Mouse (Mus musculus) B cell, adult 2 months (primary cell): ENCODE data around the gene Med1.

Source experiments
- DNase-seq, 2 experiments: peaks; one replicate each; pipeline ENCODE4 v3.0.0; 2022

Gene Med1

DNA sequence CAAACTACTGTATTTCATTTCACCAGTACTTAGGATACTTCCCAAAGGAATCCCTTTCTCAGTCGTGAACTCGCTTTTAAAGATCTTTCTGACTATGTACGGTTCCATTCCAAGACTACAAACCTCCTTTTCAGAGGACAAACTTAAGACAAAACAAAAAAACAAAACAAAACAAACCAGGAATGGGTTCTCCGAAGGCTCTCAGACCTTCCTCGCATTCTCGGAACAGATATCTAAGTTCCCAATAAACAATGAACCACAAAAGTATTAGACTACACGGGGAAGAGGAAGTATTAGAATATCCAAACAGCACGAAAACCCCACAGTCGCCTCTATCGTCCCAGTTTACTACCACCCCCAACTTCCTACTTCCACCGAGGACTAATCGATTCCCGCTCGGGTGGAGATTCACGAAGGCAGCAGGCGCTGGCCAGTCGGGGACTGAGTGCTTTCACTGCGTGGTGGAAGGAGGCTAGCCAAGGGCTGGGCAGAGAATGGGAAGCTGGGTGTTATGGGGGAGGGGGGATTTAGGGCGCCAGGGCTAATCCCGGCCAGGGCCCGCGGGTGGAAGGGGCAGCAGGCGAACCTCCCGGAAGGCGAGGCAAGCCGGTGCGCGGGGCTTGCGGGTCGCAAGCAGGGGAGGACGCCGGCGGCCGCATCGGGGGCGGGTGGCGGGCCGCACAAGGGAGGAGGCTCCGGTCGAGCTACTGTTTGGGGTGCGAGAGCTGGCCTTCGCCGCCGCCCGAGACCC, 44.4 kb downstream of the Med1 start:
- no peak for DNase-seq

DNA sequence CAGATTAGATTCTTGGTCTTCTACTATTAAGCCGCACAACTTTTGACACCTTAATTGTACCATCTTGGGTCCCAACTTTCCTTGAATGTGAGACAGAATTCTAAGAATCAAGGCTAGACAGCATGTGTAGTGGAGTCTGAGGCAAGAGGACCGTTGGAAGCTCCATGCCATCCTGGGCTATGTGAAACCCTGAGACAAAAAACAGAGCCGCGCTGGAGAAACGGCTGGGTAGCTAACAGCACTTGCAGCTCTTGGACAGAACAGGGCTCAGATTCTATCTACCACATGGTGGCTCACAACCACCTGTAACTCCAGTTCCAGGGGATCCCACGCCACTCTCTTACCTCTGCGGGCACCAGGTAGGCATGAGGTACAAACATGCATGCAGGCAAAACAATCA, 47.2 kb downstream of the Med1 start:
- no peak for DNase-seq

DNA sequence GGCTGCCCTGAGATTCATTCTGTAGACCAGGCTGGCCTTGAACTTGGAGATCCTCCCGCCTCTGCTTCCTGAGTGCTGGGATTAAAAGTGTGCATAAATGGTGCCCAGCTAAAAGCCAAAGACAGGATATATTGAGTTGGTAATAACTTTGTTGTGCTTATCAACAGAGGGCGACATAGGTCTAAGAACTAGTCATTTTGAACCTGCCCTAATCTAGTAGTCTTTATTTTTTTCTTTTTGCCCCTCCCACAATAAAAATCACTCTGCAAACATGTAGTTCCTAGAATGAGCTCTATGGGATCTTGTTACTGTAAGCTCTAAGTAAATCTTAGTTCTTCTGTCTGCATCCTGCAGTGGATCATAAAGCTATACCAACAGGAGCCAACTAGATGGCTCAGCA, 50.5 kb downstream of the Med1 start:
- DNase-seq: no peak

DNA sequence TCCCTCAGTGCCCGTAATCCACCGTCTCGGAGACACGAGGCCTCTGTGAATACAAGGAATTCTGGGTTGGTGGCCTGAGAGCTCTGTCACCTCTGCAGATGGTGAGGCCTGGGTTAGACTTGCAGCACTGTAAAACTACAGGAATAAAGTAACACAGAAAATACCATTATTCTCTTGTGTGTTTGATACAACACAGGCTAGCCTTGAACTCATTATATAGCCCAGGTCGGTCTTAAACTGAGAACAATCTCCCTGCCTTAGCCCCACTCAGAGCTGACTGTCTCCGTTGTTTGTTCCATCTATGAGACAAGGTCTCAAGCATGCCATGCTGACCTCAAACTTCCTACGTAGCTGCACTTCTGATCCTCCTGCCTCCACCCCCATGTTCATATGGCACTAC, 54.2 kb downstream of the Med1 start:
- no peak for DNase-seq

DNA sequence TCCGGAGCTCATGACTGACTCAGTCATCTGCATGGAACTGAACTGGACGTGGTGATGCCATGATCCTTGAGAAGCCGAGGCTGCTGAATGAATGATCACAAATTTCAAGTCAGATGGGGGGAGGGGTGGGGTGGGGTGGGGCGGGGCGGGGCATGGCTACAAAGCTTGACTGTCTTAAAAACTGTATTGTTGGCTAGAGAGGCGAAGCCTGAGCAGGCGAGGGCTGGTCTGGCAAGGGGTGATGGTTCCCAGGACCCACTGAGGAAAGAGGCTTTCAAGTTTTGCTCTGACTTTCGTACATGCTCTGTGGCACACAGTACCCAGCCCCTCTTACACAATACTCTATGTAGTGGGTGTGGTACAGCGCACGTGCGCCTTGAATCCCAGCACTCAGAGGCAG, 55.3 kb downstream of the Med1 start:
- DNase-seq: no peak

DNA sequence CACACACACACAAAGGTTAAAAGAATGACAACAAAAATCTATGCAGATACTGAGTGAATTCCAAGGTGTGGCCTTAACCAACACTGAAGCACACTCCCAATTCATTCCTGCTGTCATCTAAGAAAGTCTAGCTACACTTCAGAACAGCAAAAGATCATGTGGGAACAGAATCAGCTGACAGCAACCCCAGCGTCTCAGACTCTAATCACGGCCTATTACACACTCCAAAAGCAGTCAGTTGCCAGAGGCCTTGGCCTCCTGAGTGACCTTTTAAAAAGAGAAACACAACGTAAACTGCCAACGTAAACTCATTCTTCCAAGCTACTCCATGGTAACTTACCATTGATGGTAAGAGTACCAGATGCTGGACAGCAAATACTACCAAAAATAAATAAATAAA, 58.1 kb downstream of the Med1 start:
- DNase-seq: no peak

DNA sequence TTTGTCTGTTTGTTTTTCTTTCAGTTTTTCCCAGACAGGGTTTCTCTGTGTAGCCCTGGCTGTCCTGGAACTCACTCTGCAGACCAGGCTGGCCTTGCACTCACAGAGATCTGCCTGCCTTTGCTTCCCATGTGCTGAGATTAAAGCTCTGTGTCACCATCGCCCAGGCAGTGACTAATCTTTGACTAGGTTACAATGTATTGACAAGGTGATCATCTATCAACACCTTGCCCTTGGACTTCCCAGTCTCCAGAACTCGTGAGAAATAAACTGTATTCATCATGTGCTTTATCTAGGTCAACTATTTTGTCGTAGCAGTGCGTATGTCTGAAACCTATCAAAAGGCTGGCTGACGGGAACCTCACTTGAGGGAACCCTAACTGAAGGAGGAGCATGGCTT, 69.7 kb downstream of the Med1 start:
- no peak for DNase-seq

DNA sequence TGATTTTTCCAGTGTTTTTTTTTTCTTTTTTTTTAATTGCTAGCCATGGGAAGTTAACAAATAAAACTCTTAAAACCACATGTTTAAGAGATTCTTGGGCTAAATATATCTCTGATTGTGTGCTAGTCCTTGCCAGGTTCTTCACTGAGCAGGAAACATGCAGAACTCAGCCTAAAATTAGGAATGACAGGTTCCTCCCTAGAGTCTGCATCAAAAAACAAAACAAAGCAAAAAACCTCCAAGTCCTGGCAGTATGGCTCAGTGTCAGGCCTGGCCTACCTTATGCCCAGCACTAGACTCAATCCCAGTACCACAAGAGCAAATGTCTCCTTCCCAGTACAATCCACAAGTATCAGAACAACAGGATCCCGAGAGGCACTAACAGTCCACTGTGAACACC, 78.7 kb downstream of the Med1 start:
- DNase-seq: no peak

DNA sequence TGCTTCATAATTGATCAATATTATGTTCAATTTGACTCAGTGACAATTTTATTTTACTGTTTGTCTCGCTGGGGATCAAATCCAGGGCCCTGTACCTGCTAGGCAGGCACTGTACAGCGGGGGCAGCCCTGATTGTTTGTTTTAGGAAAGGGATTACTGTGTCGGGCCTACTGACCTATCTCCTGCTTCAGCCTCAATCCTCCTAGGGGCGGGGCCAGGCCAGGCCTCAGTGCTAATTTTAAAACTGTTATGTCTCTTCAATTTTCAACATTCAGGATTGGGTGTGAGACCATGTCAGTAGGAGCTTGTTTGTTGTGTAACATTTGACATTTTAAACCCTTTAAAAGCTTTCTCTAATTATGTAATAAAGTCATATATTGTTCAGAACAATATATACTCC, 79.6 kb downstream of the Med1 start:
- no peak for DNase-seq

DNA sequence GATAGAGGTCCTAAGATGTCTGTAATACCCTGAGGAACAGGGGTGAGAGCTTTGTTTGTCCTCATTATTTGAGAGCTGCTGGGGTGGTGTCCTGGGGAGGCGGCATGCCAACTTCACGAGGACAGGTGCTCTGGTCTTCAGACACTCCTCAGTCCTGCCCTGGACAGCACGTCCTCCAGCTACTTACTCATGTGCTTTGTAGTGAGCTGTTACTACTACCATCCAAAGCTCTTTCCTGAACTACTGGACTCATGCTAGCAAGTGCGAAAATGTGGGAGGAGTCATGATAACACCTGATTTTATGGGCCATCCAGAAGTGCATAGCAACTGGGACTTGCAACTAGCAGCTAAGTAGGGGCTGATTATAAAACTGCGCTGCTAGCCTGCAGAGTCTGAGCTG, 83.4 kb downstream of the Med1 start:
- DNase-seq: no peak
